Mouse (Mus musculus) thymus, postnatal 25 days (tissue): ENCODE results near the gene Tet1.
A peak's percentile ranks its signal among the peaks of the same experiment; 100 is the strongest.
"Not testable (repeated sequence)": the region's sequence is repeated elsewhere in the genome, so short reads cannot be mapped to it uniquely, and the experiment has no call there.

ENCODE experiments used
- DNase-seq: peaks from one replicate; pipeline ENCODE4 v3.0.0; 2022

Gene Tet1

GRCm38 (mm10) chr10:62908896-62909295 is at the start of gene Tet1:
TSS of gene Tet1 (minus strand) at chr10:62908996.
- not testable (repeated sequence) for DNase-seq

- DNase-seq: no peak
Measured at GRCm38 (mm10) chr10:62948551-62948950, 39.8 kb upstream of the Tet1 start.

- DNase-seq: peak; percentile 74
Measured at GRCm38 (mm10) chr10:62946738-62947471, 38.1 kb upstream of the Tet1 start, which contains the start of gene Dna2. TSS of gene Dna2 (plus strand) at chr10:62947026.

- no peak for DNase-seq
Measured at GRCm38 (mm10) chr10:62944975-62945580, 36.3 kb upstream of the Tet1 start.

- DNase-seq: no peak
Measured at GRCm38 (mm10) chr10:62932381-62932780, 23.6 kb upstream of the Tet1 start.

GRCm38 (mm10) chr10:62924096-62924635 is 15.4 kb upstream of the Tet1 start:
- DNase-seq: no peak

GRCm38 (mm10) chr10:62920766-62921156 is 12.0 kb upstream of the Tet1 start:
- DNase-seq: no peak

- peak; percentile 91 for DNase-seq
Measured at GRCm38 (mm10) chr10:62919925-62920765, 11.3 kb upstream of the Tet1 start, which contains the start of gene Slc25a16. TSS of gene Slc25a16 (plus strand) at chr10:62920633.

GRCm38 (mm10) chr10:62918985-62919384 is 10.2 kb upstream of the Tet1 start:
- no peak for DNase-seq

GRCm38 (mm10) chr10:62911120-62911519 is 2.3 kb upstream of the Tet1 start:
- no peak for DNase-seq

GRCm38 (mm10) chr10:62906336-62906735 is 2.5 kb downstream of the Tet1 start:
- no peak for DNase-seq

- no peak for DNase-seq
Measured at GRCm38 (mm10) chr10:62902829-62903228, 6.0 kb downstream of the Tet1 start.

- no peak for DNase-seq
Measured at GRCm38 (mm10) chr10:62901826-62902225, 7.0 kb downstream of the Tet1 start.

- no peak for DNase-seq
Measured at GRCm38 (mm10) chr10:62900144-62900543, 8.7 kb downstream of the Tet1 start.

GRCm38 (mm10) chr10:62898061-62898460 is 10.7 kb downstream of the Tet1 start:
- DNase-seq: no peak

GRCm38 (mm10) chr10:62897437-62897836 is 11.4 kb downstream of the Tet1 start:
- DNase-seq: no peak

GRCm38 (mm10) chr10:62896774-62897173 is 12.0 kb downstream of the Tet1 start:
- DNase-seq: no peak

- DNase-seq: no peak
Measured at GRCm38 (mm10) chr10:62896035-62896434, 12.8 kb downstream of the Tet1 start.

- no peak for DNase-seq
Measured at GRCm38 (mm10) chr10:62895386-62895785, 13.4 kb downstream of the Tet1 start.

GRCm38 (mm10) chr10:62894447-62894846 is 14.3 kb downstream of the Tet1 start:
- no peak for DNase-seq

- no peak for DNase-seq
Measured at GRCm38 (mm10) chr10:62893356-62893884, 15.4 kb downstream of the Tet1 start.

GRCm38 (mm10) chr10:62892549-62893232 is 16.1 kb downstream of the Tet1 start:
- DNase-seq: no peak
